Mouse (Mus musculus) left cerebral cortex, postnatal 10 days (tissue): Measurements from ENCODE around the gene Gm20388. TPM values are rescaled to one million over a fixed set of nuclear protein-coding genes. Genes with fewer than 3 reads are reported as not detected.

Experiments used
- DNase-seq, 2 experiments: peaks; one replicate each; pipeline ENCODE4 v3.0.0; 2021 to 2022; ENCODE audit warnings: low spot score in 2 of 2, mixed read lengths in 1 of 2; ENCODE audit errors: extremely low spot score in 1 of 2
- intact Hi-C: fragments of 180-260 bp; cut with DNase I; formaldehyde crosslinking; loops from one replicate; pipeline ENCODE4 v1.15.1; 2025
- total RNA-seq, 2 experiments: library from RNA; stranded (reverse); gene quantifications; 2 replicates each; pipeline ENCODE4 v1.2.3; 2021

The Gm20388 gene
- total RNA-seq, 2 experiments from 2014 or later = 4.4 to 9.0 TPM

DNA sequence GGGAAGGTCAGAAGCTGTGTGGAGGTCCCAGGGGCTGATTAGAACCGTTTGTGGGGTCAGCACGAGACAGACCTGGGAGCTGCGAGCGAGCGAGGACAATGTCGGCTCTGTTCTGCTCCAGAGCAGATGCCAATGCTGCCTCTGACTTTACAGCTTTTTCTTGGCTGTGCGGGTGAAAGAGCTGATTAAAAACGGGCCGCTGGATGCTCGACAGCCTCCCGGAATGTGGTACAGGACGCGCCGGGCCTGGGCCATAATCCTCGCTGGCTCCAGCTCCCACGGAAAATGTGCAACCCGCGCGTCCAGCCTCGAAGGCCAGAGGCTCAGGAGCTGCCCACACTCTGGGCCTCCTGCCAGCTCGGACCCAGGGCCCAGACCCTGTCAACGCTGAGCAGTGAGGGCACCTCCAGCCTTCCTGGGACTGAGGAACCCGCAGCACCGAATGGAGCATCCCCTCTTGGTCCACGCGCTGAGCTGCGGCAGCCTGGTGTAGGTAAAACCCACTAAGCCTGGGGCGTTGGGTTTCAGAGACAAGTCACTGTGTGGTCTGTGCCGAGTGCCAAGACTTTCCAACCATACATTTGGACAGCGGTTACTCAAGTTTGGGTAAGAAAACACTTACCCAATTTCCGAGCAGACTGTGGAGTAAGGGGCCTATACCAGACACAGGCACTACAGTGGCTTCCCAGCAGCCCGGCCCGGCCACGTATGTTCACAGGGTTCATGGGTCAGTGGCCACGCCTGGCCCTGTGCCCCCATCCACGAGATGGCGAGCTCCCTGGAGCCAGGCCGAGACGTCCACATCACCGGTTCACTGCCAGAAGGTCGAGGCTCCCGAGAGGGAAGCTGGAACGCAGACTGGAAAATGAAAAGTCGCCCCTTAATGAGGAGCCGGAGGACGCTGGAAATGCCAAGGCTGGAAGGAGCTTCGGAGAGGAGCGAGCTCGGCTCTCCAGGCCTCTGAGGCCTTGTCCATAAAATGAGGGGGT lies 1557.7 kb downstream of the Gm20388 start:
- DNase-seq = no peak
- intact Hi-C loops = no loop called here

DNA sequence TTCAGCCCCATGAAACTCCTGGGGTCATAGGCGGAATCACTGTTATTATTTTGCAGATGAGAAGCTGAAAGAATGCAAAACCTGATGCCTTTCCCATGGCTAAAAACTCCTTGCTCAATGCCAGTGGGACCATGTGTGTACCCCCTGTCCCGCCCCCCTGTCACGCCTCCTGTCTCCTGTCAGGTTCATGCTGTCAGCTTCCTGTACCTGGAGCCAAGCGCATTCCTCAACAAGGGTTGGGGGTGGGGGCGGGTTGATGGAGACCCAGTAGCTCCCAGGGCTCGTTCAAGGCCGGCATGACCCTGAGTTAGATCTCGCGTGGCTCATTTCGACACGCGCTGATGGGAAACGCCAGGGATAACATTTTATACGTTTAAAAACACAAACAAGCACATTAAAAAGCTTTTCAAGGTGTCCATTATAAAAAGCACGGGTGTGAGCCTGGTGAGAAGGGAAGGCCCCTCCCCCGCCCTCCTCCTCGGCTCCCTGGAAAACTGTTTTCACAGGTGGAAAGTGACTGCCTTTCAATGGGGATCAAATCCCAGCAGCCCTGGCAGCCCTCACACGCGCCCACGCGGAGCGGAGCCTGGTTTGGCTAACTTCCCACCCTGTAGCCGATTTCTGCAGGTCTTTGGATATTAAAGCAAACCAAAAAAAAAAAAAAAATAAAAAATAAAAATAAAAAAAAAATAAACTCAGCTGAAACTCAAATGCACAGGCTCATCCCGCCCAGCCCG lies 1563.7 kb downstream of the Gm20388 start:
- intact Hi-C loops = no loop called here

DNA sequence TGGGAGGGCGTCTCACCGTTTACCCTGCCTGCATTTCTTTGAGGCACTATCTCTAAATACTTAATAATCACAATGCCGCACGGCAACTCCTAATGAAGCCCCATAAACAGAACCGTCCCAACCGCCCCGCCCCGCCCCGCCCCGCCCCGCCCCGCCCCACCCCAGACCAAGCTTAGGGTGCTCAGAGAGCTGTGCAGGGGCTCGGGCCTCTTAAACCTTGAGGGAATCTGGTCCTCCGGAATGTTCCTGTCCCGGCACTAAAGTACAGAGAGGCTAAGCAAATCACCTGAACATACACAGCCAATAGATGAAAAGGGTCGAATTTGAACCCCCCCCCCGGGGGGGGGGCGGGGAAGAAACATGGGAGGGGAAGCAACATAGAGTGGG lies 1564.2 kb downstream of the Gm20388 start:
- intact Hi-C loops = no loop called here
- no peak for DNase-seq

More for the DNA sequence above, 1563.7 kb downstream of the Gm20388 start:
- peak in 1 of 2 experiments; percentile 60 for DNase-seq

DNA sequence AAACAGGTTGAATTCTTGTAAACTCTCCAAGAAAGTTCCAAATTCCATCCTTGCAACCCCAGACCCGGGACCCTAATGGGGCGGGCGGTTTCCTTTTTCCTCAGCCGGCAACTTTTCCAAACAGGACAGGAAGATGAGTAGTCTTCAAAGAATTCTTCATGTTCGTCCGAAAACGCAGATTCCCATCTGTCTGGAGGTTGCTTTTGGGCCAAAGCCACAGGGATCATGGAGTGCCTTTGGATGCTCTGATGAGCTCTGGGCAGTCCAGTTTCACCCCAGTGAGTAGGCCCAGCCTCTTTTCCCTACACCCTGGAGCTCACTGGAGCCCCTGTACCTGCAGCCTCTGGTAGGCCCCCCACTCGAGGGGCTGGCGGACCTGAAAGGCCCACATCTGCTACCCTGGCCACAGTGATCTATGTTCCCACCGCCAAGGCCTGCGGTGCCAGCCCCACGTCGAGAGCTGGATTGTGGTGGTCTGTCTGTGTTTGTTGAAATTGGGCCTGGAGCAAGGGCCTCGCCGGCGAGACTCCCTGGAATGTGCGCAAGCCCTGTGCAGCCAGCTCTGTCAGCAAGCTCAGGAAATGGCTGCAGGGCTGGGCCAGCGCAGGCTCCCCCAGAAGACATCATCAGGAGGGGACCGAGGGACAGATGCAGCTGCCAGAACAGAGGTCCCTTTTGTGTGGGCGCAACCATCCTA lies 1567.4 kb downstream of the Gm20388 start:
- intact Hi-C loops = no loop called here
- DNase-seq = peak in 1 of 2 experiments; percentile 63

DNA sequence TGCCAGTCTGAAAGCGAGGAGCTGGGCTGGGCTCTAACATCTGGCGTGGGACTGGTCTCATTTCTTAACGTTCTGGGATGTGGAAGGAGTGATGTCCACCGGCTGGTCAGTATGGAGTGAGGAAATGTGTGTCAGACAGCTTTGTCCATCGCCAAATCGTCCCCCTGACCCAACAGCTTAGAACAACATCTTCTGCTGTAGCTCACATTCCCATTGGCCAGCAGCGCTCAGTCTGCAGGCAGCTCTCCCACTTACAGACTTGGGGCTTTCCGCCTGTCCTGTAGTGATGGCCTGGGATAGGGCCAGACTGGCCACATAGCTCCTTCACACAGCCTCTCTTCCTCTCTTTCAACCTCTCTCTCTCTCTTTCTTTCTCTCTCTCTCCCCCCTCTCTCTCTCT lies 1568.5 kb downstream of the Gm20388 start:
- DNase-seq = no peak
- intact Hi-C loops = no loop called here

DNA sequence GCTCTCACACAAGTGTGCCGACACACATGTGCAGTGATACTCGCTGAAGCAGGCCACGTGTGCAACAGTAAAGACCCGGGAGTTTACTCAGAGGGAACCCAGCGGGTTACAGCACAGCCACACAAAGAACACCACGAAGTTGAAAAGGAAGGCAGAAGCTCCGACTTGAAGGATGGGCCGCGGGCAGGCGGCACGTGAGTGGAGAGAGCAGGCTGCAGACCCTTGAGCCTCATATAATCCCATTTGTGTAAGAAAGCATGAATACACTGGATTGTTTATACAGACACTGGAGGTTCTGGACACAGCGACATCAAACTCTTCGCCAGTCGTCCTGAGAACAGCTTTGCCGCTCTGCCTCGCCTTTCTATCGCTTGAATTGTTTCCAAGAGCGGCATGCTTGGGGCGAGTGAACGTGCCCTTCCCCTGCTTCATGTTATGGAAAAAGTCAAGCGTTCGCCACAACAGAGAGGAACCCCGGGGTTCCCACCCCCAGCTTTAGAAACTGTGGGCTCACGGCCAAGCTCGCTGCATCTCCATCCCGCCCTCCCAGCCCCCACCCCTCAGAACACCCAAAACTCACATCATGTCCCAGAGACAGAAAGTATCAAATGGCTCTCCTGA lies 1569.9 kb downstream of the Gm20388 start:
- intact Hi-C loops = no loop called here

DNA sequence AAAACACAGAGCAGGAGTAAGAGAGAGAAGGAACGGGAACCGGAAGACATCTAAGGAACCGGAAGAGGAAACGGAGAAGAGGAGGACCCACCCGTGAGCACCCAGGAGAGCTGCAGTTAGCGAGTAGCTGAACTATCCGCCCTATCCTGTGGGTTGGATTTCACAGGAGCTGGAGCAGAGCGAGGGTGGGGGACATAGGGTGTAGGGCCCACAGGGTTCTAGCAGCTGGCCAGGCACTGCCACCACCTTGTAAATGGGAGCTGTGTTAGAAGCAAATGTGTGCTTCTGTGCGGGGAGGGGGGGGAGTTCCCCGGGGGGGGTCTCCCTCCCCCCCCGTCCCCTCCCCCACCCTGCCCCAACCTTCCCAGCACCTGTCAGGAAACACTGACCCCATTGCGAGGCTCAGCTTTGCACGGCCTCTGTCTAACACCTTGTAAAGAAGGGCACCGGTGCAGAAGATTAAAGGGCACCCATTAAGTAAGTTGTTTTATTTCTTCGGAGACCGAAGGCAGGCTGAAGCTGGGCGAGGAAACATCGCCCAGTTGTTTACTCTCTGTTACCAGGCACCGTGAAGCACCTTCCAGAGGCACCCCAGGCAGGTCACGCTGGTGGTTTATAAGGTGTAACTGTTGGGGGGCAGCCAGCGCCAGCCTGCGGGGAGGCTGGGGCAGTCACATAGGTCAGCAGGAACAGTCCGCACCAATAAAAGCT lies 1573.6 kb downstream of the Gm20388 start:
- intact Hi-C loops = no loop called here

More for the DNA sequence above, 1569.9 kb downstream of the Gm20388 start:
- DNase-seq = peak in 1 of 2 experiments; percentile 34

DNA sequence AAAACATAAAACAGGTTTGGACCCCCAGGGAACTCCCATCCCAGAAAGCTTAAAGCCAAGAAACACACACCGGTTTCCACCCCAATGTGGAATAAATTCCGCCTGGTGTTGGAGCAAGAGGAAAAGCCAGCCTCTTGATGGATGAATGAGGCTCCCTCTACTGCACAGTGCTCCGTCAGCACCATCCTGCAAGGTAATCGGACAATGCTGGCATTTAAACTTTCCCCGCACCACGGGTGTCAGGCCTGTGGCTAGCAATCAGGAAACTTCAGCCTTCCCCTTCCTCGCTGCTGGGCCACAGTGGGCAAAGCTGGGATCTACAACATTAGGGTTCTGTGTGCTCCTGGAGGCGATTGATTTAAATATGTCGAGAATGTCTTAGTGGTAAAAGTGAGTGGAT lies 1581.0 kb downstream of the Gm20388 start:
- intact Hi-C loops = no loop called here

More for the DNA sequence above, 1573.6 kb downstream of the Gm20388 start:
- DNase-seq = no peak

DNA sequence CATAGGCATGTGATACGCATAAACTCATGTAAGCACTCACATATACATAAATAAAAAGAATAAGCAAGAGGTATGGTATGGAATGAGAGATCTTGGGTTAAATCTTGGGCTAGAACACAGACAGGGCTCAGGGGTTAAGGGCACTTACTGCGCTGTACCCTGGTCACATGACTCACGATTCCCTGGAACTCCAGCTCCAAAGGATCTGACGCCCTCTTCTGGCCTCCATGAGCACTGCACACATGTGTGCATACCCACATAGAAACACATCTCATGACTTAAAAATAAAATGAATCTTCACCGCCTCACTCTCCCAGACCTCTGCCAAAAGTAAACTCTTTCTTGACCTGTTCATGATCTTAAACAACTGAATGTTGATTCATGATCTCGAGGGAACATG lies 1587.0 kb downstream of the Gm20388 start:
- intact Hi-C loops = no loop called here
- no peak for DNase-seq

More for the DNA sequence above, 1581.0 kb downstream of the Gm20388 start:
- DNase-seq = no peak

DNA sequence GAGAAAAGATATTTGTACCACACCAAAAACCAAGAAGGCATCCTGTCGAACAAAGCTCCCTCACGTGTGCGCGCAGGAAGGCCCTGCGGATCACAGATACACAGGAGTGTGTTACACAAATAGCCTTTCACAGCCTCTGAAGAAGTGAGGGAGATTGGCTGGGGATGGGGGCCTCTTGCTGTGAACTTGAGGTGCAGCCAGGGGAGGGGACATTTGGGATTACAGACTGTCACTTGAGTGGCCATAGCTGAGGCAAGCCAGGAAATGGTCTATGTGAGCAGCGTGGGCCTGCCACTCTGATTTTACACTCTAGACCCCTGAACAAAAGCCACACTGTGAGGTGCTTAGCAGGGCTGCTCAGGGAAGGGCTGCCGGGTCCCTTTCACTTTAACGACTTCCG lies 1601.1 kb downstream of the Gm20388 start:
- DNase-seq = peak in 1 of 2 experiments; percentile 15
- intact Hi-C loops = loop anchor here (5.0 to 10.0 kb wide), 2 partner anchors 114 to 687 kb away; no protein-coding TSS in a partner anchor

DNA sequence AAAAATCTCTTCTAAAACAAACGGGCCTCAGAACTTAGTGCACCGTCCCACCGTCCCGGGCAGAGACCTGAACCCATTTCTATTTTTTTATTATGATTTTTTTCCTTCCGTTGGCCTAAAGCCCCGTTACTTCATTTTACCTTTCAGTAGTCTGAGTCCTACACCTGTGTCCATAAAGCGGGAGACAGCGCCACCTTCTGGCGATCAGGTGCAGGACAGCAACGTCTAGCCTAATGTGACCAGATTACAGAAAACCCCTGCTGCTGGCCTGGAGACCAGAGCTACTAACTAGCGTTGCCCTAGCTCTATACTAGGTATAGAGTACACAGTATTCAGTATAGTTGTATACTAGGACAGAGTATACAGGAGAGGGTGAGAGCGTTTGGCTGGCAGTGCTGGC lies 1602.8 kb downstream of the Gm20388 start:
- DNase-seq = peak; percentile 71 to 79
- intact Hi-C loops = loop anchor here (1.0 to 10.0 kb wide), 3 partner anchors 116 to 689 kb away; no protein-coding TSS in a partner anchor

DNA sequence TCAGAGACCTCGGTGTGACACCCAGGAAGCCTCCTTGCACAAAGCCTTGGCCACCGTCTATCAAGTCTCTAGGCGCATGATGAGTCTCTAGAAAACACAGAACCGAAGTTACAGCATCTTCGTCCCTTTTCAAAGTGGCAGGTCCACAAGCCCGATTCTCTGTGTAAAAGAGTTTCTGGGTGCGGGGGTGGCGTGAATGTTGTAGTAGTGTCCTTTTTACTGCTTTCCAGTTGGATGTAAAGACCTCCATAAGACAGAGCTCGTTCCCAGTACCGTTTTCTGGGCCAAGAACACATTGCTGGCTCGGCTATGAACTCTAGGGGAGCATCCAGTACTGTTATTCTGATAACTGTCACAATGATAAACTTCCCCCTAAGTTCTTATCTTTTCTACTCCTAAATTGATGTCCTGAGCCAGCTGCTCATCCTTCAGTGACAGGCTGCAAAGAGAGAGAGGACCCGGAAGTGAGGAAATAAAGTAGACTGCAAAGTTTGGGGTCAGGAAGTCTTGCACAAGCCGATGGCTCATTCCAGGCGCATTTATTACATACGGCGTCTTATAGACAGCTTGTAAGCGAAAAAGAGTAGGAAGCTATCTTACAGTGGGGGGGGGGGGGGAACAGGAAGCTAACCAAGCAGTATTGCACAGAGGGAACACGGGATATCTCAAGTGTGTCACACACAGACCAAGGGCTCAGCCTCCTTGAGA lies 1614.6 kb downstream of the Gm20388 start:
- intact Hi-C loops = no loop called here
- peak in 1 of 2 experiments; percentile 8 for DNase-seq

DNA sequence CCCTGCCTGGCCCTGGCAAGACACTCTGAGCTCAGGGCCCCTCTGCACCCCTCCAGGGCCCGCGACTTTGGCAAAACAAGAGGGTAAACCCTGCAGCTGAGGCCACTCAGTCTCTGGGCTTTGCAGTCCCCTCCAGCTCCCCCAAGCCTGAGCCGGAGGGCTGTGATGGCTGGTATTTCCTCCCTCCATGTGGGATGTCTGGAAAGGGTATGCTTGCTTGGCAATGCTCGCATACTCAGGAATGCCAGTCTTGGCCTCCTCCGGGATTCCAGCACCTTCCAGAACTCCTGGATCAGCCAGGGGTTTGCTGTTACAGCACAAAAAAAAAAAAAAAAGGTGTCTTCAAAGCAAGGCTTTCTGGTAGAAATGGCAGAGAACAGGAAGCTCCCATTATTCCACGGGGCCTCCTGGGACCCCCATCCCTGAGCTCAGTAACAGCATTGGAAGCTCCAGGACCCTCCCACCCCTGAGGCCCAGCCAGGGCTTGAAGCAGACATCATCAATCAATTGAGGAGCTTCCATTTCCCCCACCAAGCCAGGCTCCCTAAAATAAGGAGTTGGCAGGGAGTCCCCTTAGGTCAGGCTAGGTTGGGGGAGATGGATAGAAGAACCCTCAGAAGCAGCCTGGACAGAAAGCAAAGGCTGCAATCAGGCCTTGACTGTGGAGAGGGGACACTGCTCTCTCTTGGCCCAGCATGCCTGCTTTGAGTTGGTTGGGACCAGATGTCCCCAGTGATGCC lies 1616.3 kb downstream of the Gm20388 start:
- intact Hi-C loops = no loop called here

DNA sequence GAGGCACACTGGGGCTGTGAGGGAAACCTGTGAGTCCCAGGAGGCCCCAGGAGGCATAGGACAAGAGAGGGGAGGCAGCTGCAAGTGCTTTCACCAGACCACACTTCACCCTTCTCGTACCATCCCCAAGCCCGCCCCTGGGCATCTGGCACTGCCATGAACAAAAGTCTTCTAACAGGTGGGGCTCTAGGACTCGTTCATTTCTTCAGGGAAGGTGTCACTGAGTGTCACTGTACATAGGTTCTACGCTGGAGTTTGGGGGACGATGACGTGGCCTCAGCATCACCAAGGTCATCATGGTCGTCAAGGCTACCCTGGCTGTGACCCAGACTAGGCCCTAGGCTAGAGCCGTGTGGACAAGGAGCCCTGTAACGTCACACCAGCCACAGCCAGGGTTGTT lies 1617.1 kb downstream of the Gm20388 start:
- DNase-seq = peak in 1 of 2 experiments; percentile 14
- intact Hi-C loops = no loop called here

More for the DNA sequence above, 1616.3 kb downstream of the Gm20388 start:
- peak in 1 of 2 experiments; percentile 18 for DNase-seq

DNA sequence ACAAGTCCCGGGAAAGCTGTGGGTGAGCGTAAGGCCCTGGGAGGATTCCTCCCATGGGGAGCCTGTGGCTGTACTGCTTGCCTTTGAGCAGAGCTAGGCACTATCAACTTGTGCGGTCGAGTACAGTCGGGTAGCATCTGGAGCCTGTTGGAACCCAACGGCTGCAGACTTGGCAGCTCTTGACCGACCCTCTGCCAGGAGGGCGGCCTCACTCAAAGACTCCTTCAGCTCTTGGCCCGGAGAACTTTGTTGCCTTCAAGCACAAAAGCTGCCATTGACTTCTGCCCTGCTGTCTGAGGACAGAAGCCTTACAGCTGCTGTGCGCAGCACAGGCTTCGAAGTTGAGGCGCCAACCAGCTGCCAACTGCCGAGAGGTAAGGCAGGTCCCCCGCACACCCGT lies 1618.1 kb downstream of the Gm20388 start:
- intact Hi-C loops = no loop called here
- DNase-seq = peak in 1 of 2 experiments; percentile 26

DNA sequence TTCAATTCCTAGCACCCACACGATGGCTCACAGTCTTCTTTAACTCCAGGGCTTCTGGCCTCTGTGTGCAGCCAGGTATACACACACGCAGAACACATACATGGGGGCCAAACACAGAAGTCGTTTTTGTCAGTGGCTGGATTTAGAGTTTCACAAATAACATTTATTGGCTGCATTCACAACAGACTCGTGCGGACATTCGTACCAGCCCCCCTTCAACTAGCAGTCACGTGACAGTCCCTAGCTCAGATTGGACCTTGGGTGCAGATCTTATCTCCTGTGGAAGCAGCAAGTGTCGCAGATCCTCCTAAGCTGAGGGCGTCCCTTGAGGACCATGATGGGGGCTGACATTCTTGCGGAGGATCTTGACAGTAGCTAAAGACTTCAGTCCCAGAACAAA lies 1620.0 kb downstream of the Gm20388 start:
- DNase-seq = peak in 1 of 2 experiments; percentile 10
- intact Hi-C loops = no loop called here

DNA sequence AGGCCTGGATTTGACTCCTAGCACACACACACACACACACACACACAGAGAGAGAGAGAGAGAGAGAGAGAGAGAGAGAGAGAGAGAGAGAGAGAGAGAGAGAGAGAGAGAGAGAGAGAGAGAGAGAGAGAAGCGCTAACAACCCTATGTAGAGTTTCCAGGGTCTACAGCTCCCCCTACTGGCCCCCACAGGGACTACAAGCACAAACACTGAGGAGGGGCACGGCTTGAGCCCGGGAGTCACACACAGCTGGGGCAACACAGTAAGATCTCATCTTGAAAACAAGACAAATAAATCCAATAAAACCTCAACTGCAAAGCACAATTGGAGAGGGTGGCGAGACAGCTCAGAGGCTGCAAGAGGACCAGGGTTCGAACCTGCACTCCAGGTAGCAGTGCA lies 1621.7 kb downstream of the Gm20388 start:
- peak in 1 of 2 experiments; percentile 37 for DNase-seq
- intact Hi-C loops = no loop called here
